Mouse (Mus musculus) limb, embryonic 10.5 days (tissue): ENCODE data around the gene Prss38. TPM values are rescaled to one million over a fixed set of nuclear protein-coding genes. Genes with fewer than 3 reads are reported as not detected.
A peak's percentile ranks its signal among the peaks of the same experiment; 100 is the strongest.

Source experiments
- DNase-seq: peaks from one replicate; pipeline ENCODE4 v3.0.0-alpha.2; 2017; ENCODE audit warnings: low spot score
- H3K27ac ChIP-seq: fragments of 300-500 bp; sonication (generic); 2 replicates; pipeline ENCODE4 v1.5.1; 2016; ENCODE audit warnings: mild to moderate bottlenecking
- H3K27me3 ChIP-seq: fragments of 300-500 bp; sonication (generic); 2 replicates; pipeline ENCODE4 v1.6.1; 2016; ENCODE audit warnings: low read depth, mild to moderate bottlenecking; ENCODE audit not compliant: poor library complexity, severe bottlenecking
- H3K36me3 ChIP-seq: fragments of 300-500 bp; sonication (generic); 2 replicates; pipeline ENCODE4 v1.6.1; 2016; ENCODE audit warnings: mild to moderate bottlenecking, moderate library complexity
- H3K4me1 ChIP-seq: fragments of 300-500 bp; sonication (generic); 2 replicates; pipeline ENCODE4 v1.6.1; 2016
- H3K4me3 ChIP-seq: fragments of 300-500 bp; sonication (generic); 2 replicates; pipeline ENCODE4 v1.5.1; 2016; ENCODE audit warnings: mild to moderate bottlenecking, moderate library complexity
- H3K9me3 ChIP-seq: fragments of 300-500 bp; sonication (generic); replicated peaks from 2 replicates; pipeline ENCODE4 v1.6.1; 2016; ENCODE audit warnings: mild to moderate bottlenecking
- WGBS: fragments of 180-500 bp; shearing (Covaris S2); methylation state at CpG from one replicate; pipeline ENCODE4 v1.1.7; 2016; 5-methylcytosine and 5-hydroxymethylcytosine counted together
- microRNA-seq: library from miRNA; unstranded; fragments of <30 nt; microRNA quantifications from one replicate; pipeline ENCODE4, GENCODE M21; 2017
- polyA plus RNA-seq: library from polyadenylated mRNA; unstranded; fragments of >200 nt; fragmentation: Nextera tagmentation; extraction: Ambion mirVana; gene quantifications from 2 replicates; pipeline ENCODE4 v1.2.1, GENCODE M21; 2016

Prss38 gene
- polyA plus RNA-seq, 1 experiment from 2014 or later = not detected

GRCm38 (mm10) chr11:59335150-59335549 is 40.3 kb downstream of the Prss38 start:
- Histone ChIP-seq H3K27me3 (peaks cover 34% of the 10 kb centered on the region), H3K36me3 (no peaks in the 10 kb centered on the region), H3K9me3 (no peaks in the 10 kb centered on the region), H3K4me3 (no peak overlapping the region), H3K27ac (no peak overlapping the region), H3K4me1 (peaks cover 32% of the 10 kb centered on the region)
- WGBS = 87% methylated on average over 4 of the region's 4 CpGs
- DNase-seq = no peak

GRCm38 (mm10) chr11:59332938-59333337 is 42.5 kb downstream of the Prss38 start:
- Histone ChIP-seq H3K36me3 (no peaks in the 10 kb centered on the region), H3K4me1 (peaks cover 49% of the 10 kb centered on the region), H3K27ac (no peak overlapping the region), H3K4me3 (no peak overlapping the region), H3K27me3 (peaks cover 42% of the 10 kb centered on the region), H3K9me3 (no peaks in the 10 kb centered on the region)
- WGBS = 55% methylated on average over 9 of the region's 9 CpGs
- DNase-seq = no peak

GRCm38 (mm10) chr11:59331167-59331869 is 44.1 kb downstream of the Prss38 start:
- no peaks in the 10 kb centered on the region for H3K36me3 ChIP-seq
- H3K27ac ChIP-seq = no peak overlapping the region
- 79% methylated on average over 16 of the region's 16 CpGs for WGBS
- peaks cover 42% of the 10 kb centered on the region for H3K4me1 ChIP-seq
- no peak overlapping the region for H3K4me3 ChIP-seq
- peaks cover 53% of the 10 kb centered on the region for H3K27me3 ChIP-seq
- H3K9me3 ChIP-seq = no peaks in the 10 kb centered on the region
- DNase-seq = no peak

GRCm38 (mm10) chr11:59330560-59330959 is 44.9 kb downstream of the Prss38 start:
- peak; percentile 90 for DNase-seq
- no peaks in the 10 kb centered on the region for H3K36me3 ChIP-seq
- 47% methylated on average over 5 of the region's 5 CpGs for WGBS
- no peaks in the 10 kb centered on the region for H3K9me3 ChIP-seq
- H3K27me3 ChIP-seq = peaks cover 53% of the 10 kb centered on the region
- no peak overlapping the region for H3K4me3 ChIP-seq
- H3K27ac ChIP-seq = no peak overlapping the region
- peaks cover 35% of the 10 kb centered on the region for H3K4me1 ChIP-seq

GRCm38 (mm10) chr11:59329616-59330015 is 45.8 kb downstream of the Prss38 start:
- no peak for DNase-seq
- H3K4me3 ChIP-seq = no peak overlapping the region
- WGBS = 24% methylated on average over 6 of the region's 6 CpGs
- H3K27me3 ChIP-seq = peaks cover 53% of the 10 kb centered on the region
- H3K9me3 ChIP-seq = no peaks in the 10 kb centered on the region
- H3K4me1 ChIP-seq = peaks cover 35% of the 10 kb centered on the region
- no peaks in the 10 kb centered on the region for H3K36me3 ChIP-seq
- peak overlapping the region; percentile 61 for H3K27ac ChIP-seq

GRCm38 (mm10) chr11:59327625-59328024 is 47.8 kb downstream of the Prss38 start:
- peak overlapping the region; percentile 50; the same call in 1 of the 2 replicates for H3K27ac ChIP-seq
- DNase-seq = no peak
- no peak overlapping the region for H3K4me3 ChIP-seq
- peaks cover 22% of the 10 kb centered on the region for H3K4me1 ChIP-seq
- H3K9me3 ChIP-seq = no peaks in the 10 kb centered on the region
- peaks cover 38% of the 10 kb centered on the region for H3K27me3 ChIP-seq
- 84% methylated on average over 18 of the region's 18 CpGs for WGBS
- no peaks in the 10 kb centered on the region for H3K36me3 ChIP-seq

GRCm38 (mm10) chr11:59324777-59325176 is 50.7 kb downstream of the Prss38 start:
- H3K27me3 ChIP-seq = peaks cover 17% of the 10 kb centered on the region
- no peaks in the 10 kb centered on the region for H3K36me3 ChIP-seq
- H3K9me3 ChIP-seq = no peaks in the 10 kb centered on the region
- no peak overlapping the region for H3K27ac ChIP-seq
- no peak for DNase-seq
- H3K4me3 ChIP-seq = no peak overlapping the region
- WGBS = 80% methylated on average over 5 of the region's 5 CpGs
- peaks cover 15% of the 10 kb centered on the region for H3K4me1 ChIP-seq

GRCm38 (mm10) chr11:59322988-59323387 is 52.5 kb downstream of the Prss38 start:
- H3K9me3 ChIP-seq = no peaks in the 10 kb centered on the region
- no peaks in the 10 kb centered on the region for H3K4me1 ChIP-seq
- no peak overlapping the region for H3K27ac ChIP-seq
- DNase-seq = no peak
- H3K4me3 ChIP-seq = no peak overlapping the region
- H3K27me3 ChIP-seq = peaks cover 18% of the 10 kb centered on the region
- WGBS = 87% methylated on average over 3 of the region's 3 CpGs
- H3K36me3 ChIP-seq = no peaks in the 10 kb centered on the region

Small RNA genes lying within 50 kb of the gene (microRNA-seq; reads per million reads assigned to microRNA genes)
- not detected for gene Gm24756

Other genes with a start within 250 kb of the Prss38 start
- 0.11 and 0.13 TPM in 2 replicates for gene Obscn, start 239.3 kb downstream of the Prss38 start, polyA plus RNA-seq
- gene Iba57, start 211.9 kb downstream of the Prss38 start, polyA plus RNA-seq = 3.3 and 4.5 TPM in 2 replicates
- 0.23 TPM in 1 of 2 replicates, not detected in the other for gene Gjc2, start 192.4 kb downstream of the Prss38 start, polyA plus RNA-seq
- 145 and 155 TPM in 2 replicates for gene Guk1, start 183.4 kb downstream of the Prss38 start, polyA plus RNA-seq
- 123 and 131 TPM in 2 replicates for gene Mrpl55, start 173.2 kb downstream of the Prss38 start, polyA plus RNA-seq
- 35.1 and 40.2 TPM in 2 replicates for gene 2310033P09Rik, start 167.3 kb downstream of the Prss38 start, polyA plus RNA-seq
- 648 and 692 TPM in 2 replicates for gene Arf1, start 147.4 kb downstream of the Prss38 start, polyA plus RNA-seq
- gene Wnt3a, start 84.9 kb downstream of the Prss38 start, polyA plus RNA-seq = 0.14 and 0.53 TPM in 2 replicates
- gene Wnt9a, start 68.7 kb downstream of the Prss38 start, polyA plus RNA-seq = 1.2 and 1.8 TPM in 2 replicates
- gene Jmjd4, start 74.4 kb upstream of the Prss38 start, polyA plus RNA-seq = 16.8 and 21.8 TPM in 2 replicates
- gene Snap47, start 75.5 kb upstream of the Prss38 start, polyA plus RNA-seq = 106 and 122 TPM in 2 replicates
- 5.7 and 7.9 TPM in 2 replicates for gene Zfp867, start 96.8 kb upstream of the Prss38 start, polyA plus RNA-seq
- 45.2 and 46.1 TPM in 2 replicates for gene Zkscan17, start 151.1 kb upstream of the Prss38 start, polyA plus RNA-seq
- gene Nlrp3, start 165.9 kb upstream of the Prss38 start, polyA plus RNA-seq = not detected in 2 replicates
- not detected in 2 replicates for gene Olfr222, start 200.6 kb upstream of the Prss38 start, polyA plus RNA-seq
- not detected in 2 replicates for gene Olfr223, start 217.6 kb upstream of the Prss38 start, polyA plus RNA-seq